Mouse (Mus musculus): ENCODE data around the gene Hyal3. TPM values are rescaled to one million over a fixed set of nuclear protein-coding genes. Genes with fewer than 3 reads are reported as not detected.
A peak's percentile ranks its signal among the peaks of the same experiment; 100 is the strongest.

Hyal3 gene
- total RNA-seq, 1 experiment from 2014 or later: 2.8 TPM

GRCm38 (mm10) chr9:107594281-107595062 is 13.9 kb downstream of the Hyal3 start:
- no peak for DNase-seq

- no peak for DNase-seq
Measured at GRCm38 (mm10) chr9:107596619-107597569, 16.3 kb downstream of the Hyal3 start.

- no peak for DNase-seq
Measured at GRCm38 (mm10) chr9:107598385-107598784, 17.8 kb downstream of the Hyal3 start.

GRCm38 (mm10) chr9:107599433-107599832 is 18.8 kb downstream of the Hyal3 start:
- no peak for DNase-seq

- DNase-seq: no peak
Measured at GRCm38 (mm10) chr9:107599842-107600241, 19.2 kb downstream of the Hyal3 start.

GRCm38 (mm10) chr9:107600745-107601144 is 20.1 kb downstream of the Hyal3 start:
- DNase-seq: no peak

GRCm38 (mm10) chr9:107601275-107601674 is 20.7 kb downstream of the Hyal3 start:
- DNase-seq: no peak

GRCm38 (mm10) chr9:107602068-107602648 is 21.5 kb downstream of the Hyal3 start:
- peak; percentile 94 for DNase-seq

- no peak for DNase-seq
Measured at GRCm38 (mm10) chr9:107603251-107603650, 22.6 kb downstream of the Hyal3 start.

- peak; percentile 54 for DNase-seq
Measured at GRCm38 (mm10) chr9:107605041-107605661, 24.5 kb downstream of the Hyal3 start.

- DNase-seq: no peak
Measured at GRCm38 (mm10) chr9:107606591-107606990, 26.0 kb downstream of the Hyal3 start.

GRCm38 (mm10) chr9:107607036-107607435 is 26.4 kb downstream of the Hyal3 start:
- DNase-seq: no peak

- DNase-seq: no peak
Measured at GRCm38 (mm10) chr9:107607653-107608245, 27.1 kb downstream of the Hyal3 start.

GRCm38 (mm10) chr9:107608741-107609432 is 28.3 kb downstream of the Hyal3 start, which contains the start of gene Sema3b:
Gene Sema3b (minus strand): TSS chr9:107609229.
- DNase-seq: no peak

- DNase-seq: no peak
Measured at GRCm38 (mm10) chr9:107609433-107609830, 28.8 kb downstream of the Hyal3 start.

GRCm38 (mm10) chr9:107611456-107612190 is 31.0 kb downstream of the Hyal3 start:
- no peak for DNase-seq

- DNase-seq: peak; percentile 100
Measured at GRCm38 (mm10) chr9:107612191-107612944, 31.8 kb downstream of the Hyal3 start.

- DNase-seq: no peak
Measured at GRCm38 (mm10) chr9:107612945-107613569, 32.4 kb downstream of the Hyal3 start.

- no peak for DNase-seq
Measured at GRCm38 (mm10) chr9:107615035-107615434, 34.4 kb downstream of the Hyal3 start.
